Mouse (Mus musculus) adrenal gland, adult 18-20 months (tissue): ENCODE data around the gene Jak2. TPM values are rescaled to one million over a fixed set of nuclear protein-coding genes. Genes with fewer than 3 reads are reported as not detected.

Experiments
- DNase-seq, 2 experiments: peaks; one replicate each; pipeline ENCODE4 v3.0.0; 2021 to 2022; ENCODE audit warnings: low spot score in 2 of 2
- total RNA-seq, 2 experiments: library from RNA; stranded (reverse); gene quantifications; 1 replicate in 1 of 2; 2 replicates in 1 of 2; pipeline ENCODE4 v1.2.3; 2021

The Jak2 gene
- total RNA-seq, 2 experiments from 2014 or later, result 13.0 to 18.2 TPM

DNA sequence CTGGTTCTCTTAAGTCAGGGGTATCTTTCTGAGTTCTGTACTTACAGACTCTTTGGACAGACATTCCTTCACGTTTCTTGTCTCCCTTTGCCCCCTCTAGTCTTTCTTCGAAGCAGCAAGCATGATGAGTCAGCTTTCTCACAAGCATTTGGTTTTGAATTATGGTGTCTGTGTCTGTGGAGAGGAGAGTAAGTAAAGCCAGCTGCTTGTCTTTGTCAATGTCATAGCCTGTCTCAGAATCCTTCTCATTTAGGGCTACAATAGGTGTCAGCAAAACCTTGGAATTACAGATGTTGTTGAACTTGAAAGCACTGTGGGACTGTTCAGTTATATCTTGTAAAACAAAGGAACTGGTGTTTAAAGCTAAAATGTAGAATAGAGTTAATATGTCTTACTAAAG is 43.1 kb downstream of the Jak2 start:
- DNase-seq, result no peak

DNA sequence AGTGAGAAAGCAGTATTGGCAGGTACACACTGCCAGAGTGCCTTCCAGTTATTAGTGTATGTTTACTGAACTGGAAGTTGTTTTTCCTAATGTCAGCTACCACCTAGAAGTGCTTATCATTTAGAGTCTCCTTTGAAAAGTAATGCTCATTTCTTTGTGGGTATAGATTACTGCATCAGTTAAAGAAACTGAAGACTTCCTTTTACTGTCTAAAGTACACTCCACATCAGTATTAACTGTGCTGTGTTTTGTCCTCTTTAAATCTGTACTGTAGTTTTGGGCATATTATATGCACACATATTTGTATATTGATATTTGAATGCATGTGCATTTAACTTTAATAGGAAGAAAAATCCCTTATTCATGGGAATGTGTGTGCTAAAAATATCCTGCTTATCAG is 44.5 kb downstream of the Jak2 start:
- DNase-seq, result no peak

DNA sequence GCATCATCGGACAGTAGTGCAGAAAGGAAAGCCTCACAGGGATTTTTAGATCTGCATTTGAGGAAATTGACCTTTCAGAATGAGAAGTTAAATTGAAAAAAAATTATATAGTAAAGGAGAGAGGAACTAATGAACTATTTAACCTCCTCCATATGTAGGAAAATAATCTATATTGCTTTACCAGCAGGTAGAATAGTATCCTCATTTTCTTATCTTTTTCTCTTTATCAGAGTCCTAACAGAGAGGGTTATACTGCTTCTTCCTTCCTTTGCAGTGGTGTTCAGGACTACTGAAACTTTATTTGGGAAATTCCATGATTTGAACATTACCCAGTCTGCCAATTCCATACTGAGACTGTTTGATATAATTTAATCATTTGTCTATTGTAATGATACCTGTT is 45.7 kb downstream of the Jak2 start:
- DNase-seq, result no peak

DNA sequence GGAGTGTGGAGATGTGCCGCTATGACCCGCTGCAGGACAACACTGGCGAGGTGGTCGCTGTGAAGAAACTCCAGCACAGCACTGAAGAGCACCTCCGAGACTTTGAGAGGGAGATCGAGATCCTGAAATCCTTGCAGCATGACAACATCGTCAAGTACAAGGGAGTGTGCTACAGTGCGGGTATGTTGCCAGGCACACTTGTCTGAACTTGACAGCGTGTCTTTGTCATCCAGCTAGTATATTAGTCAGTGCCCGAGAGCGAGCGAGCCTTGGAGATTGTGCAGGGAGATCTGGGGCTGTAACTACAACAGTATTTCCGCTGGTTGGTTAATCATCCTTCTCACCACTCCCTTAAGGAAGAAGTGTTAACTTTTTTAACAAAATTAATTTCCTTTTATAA is 49.3 kb downstream of the Jak2 start:
- no peak for DNase-seq

DNA sequence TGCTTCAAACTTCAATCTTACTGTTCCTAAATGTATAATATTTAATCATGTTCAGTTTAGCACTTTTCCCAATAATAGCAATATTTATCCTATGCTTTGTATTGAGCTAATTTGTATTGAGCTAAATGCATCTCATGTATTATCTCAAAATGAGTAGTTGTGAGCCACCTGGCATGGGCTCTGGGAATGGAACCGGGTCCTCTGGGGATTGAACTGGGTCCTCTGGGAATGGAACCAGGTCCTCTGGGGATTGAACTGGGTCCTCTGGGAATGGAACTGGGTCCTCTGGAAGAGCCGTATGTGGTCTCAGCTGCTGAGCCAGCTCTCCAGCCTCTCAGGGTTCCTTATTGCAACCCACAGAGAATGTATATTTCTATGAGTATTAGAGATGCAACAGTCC is 50.5 kb downstream of the Jak2 start:
- DNase-seq, result no peak

DNA sequence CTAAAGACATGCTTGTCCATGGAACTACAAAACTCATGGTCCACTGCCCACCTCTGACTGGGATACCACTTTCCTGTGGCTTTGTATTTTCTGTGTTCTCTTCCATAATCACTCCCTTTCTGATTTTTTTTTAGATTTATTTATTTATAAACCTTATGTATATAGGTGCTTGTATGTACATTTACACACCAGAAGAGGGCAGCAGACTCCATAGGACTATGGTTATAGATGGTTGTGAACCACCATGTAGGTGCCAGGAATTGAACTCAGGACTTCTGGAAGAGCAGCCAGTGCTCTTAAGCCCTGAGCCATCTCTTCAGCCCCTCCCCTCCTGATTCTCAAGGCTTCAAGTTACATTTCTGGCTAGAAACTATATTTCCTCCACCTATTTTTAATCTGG is 57.2 kb downstream of the Jak2 start:
- DNase-seq, result no peak

DNA sequence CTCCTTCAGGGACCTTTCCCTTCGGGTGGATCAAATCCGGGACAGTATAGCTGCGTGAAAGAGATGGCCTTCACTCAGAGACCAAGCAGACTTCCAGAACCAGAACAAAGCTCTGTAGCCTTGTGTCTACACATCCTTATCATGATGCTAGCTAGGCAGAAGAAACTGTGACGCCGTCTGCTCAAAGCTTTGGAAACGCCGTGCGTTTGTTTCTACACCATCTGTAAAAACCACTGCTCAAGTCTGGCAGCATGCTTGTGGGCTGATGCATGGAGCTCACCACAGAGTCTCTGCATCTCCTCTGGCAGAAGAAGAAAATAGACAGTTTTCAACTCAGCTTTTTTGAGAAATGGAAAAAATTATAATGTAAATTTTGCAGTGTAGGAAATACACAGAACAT is 60.2 kb downstream of the Jak2 start:
- no peak for DNase-seq

DNA sequence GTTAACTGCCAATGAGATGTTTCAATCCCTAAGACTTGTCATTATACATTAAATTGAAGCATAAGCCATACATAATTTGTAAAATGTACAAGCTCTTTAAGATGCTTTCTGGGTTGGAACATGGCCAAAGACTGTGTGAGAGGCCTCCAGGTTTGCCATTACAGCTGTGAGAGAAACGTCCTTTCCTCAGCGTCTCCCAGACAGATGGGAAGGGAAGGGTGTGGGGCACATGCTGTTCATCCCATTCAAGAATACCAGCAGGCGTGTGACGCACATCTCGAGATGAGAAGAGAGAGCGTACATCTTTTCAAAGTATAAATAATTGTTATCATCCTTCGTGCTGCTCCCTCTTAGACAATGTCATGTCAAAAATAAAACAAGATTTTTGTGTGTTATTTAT is 61.0 kb downstream of the Jak2 start:
- DNase-seq, result no peak

DNA sequence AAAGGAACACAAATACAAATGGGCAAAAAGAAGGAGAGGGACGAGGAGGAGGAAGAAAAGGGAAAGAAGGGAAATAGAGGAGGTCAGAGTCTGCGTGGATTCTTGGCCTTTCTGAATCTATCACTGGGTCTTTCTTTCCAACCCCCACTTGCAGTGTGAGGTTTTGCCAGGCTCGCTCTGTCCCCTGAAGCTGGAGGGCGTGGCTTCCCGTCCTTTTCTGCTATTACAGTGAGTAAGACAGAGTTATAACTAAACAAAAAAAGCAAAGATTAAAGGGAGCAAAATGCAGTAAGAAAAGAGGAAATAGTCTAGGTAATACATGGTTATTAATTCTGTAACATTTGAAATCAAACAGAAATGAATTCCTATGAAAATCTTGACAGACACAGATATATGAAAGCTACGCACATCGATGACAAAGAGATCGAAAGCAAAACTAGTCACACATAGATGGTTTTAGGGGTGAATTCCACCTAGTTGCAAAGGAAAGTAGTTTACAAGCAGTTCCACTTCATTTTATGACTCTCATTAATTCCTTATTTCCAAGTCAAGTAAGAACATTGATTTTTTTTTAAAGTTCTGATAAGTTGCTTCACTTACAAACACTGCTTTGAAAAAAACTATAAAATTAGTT is 71.9 kb downstream of the Jak2 start:
- no peak for DNase-seq

DNA sequence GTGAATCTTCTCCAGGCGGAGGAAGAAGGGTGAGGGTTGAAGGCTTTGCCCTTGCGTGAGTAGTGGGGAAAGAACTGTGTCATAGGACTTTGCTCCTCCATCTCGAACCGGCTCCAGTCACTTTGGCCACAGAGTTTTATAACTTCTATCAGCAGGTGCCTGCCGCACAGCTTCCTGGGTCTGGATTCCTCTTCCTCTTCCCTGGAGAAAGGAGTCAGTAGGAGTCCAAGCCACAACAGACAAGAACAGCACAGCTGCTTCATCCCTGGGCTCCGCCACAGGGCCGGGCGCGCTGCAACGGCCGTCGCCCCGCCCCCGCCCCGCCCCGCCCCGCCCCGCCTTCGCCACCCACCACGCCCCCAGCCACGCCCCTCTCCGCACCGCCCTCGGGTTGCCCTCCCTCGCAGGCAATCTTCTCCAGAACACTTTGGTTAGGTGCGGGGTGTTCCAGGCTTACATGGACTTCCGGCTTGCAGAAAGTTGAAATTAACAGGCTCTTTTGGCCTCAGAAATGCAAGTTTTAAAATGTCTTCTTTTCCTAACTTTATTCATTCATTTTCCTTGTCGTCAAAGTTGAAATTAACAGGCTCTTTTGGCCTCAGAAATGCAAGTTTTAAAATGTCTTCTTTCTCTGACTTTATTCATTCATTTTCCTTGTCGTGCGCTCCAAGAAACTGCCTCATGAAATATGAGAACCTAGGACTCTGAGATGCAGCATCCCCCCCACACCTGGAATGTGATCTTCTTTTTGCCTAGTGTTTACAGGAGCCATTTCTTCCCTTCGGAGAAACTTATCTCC is 73.6 kb downstream of the Jak2 start, which contains the start of gene Insl6:
Gene Insl6, minus strand, starts transcription at position 304 of the 799 bp plus-strand sequence.
- DNase-seq, result peak; percentile 61 to 69

DNA sequence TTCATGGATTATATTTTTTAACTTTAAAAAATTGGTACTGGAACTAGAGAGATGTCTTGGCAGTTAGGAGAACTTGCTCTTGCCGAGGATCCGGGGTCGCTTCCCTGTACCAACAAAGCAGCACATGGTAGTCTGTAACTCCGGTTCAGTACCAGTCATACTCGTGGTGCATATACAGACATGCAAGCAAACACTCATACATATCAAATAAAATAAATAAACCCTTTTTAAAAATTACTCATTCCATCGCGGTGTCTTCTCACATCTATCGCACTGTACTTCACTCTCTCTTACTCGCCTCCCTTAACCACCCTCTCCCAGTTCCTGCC is 74.2 kb downstream of the Jak2 start:
- DNase-seq, result no peak

DNA sequence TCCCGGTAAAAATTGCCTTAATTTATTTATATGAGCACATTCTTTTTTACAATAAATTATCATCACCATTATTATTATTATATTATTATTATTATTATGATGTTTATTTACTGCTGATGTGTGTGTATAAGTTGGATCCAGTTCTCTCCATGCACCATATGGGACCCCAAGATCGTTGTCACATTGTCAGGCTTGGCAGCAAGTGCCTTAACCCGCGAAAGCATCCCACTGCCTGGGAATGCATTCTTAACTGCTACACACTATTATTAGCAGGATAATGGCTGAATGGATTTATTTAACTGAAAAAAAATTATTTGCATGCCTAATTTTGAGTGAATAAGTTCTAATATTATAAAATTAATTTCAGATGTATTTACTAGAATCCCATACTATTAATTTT is 74.8 kb downstream of the Jak2 start:
- no peak for DNase-seq

DNA sequence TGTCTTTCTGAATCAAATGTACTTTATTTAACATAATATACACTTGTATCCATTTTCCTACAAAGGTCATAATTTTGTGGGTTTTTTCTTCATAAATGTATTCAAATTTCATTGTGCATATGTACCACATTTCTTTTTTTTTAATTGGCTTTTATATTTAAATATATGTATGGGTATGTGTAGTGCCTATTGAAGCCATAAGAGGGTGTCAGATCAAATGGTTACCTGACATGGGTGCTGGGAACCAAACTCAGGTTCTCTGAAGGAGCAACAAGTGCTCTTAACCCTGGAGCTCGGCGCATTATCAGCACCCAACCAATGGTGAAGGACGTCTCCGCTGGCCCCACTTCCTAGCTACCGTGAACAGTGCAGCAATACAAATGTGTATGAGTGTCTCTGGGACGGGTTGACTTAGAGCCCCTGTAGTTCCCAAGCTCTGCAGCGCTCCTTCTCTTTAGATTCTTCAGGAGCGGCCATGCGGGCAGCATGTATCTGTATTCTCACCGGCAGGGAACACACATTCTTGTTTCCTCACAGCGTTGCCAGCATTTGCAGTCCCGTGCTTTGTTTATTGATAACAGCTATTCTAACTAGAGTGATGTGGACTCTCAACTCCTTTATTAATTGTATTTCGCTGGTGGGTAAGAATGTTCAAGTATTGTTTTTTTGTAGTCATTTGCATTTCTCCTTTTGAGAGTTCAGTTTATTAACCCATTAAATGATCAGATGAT is 75.4 kb downstream of the Jak2 start:
- no peak for DNase-seq

DNA sequence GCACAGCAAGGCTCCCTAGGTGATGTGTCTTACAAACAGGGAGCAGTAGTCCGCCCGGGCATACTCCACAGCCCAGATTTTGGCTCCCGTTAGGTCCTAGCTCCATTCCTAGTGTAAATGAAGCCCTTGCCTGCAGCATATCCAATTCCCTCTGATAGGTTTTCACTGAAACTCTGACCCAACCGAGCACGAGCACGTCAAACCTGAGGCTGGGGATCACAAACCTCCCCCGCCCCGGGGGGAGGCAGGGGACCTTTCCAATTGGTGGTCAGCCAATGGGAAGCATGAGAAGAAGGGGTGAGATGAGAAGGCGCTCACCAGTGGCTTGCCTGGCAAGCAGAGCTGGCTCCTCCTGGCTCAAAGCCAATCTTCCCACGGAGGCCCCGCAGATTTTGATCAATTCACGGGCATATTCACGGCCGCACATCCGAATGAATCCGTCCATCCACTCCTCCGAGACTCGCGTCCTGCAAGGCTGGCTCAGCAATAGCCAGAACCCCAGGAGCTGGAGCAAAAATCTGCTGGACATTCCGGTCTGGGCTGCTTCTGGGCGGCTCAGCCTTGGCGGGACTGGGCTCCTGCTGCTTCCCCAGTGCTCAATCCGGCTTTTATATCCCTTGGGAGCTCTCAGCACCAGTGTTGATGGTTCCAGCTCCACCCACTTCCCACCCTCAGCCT is 82.6 kb downstream of the Jak2 start, which contains the start of gene Rln1:
Gene Rln1, minus strand, starts transcription at position 603 of the 678 bp plus-strand sequence.
- no peak for DNase-seq

DNA sequence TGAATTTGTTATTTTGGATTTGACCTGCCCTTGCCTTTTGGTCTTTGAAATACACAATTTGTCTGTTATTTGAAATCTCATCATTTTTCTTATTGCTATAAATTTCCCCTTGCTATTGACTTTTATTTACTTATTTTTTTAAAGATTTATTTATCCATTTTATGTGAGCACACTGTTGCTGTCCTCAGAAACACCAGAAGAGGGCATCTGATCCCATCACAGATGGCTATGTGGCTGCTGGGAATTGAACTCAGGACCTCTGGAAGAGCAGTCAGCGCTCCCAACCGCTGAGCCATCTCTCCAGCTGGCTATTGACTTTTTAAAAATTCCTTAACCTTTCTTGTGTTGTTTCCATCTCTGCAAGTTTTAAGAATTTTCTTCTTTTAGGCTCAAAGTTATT is 85.0 kb downstream of the Jak2 start:
- no peak for DNase-seq

DNA sequence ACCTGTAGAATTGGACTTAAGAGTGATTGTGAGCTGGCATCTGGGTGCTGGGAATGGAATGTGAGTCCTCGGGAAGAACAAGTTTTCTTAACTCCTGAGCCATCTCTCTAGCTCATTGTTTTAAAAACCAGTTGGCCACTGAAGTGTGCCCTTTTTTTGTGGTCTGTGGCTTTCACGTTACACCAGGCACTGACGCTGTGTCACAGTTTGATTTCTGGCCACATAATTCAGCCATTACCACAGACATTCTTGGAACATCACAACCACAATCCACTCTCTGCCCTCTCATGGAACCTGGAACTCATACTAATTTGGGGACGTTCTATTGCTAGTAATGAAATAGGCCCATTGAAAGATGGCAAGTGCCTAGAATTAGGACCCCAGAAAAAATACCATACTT is 89.4 kb downstream of the Jak2 start:
- no peak for DNase-seq

DNA sequence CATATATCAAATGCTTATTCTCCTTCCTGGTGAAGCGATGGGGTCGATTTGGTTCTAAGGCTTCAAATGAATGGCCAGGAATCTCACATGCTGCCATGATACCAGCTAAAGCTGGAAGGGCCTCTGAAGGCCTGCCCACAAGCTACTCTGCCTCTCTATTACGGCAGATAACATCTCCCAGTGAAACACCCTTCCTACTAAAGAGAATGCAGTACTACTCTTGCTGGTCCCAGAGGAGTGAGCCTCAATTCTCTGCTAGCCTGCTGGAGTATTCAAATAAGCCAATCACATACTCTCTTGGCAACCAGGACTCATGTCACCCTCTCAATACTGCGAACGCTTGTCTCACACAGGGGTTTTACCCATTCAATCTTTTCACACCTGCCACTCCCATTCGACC is 90.7 kb downstream of the Jak2 start:
- DNase-seq, result no peak

DNA sequence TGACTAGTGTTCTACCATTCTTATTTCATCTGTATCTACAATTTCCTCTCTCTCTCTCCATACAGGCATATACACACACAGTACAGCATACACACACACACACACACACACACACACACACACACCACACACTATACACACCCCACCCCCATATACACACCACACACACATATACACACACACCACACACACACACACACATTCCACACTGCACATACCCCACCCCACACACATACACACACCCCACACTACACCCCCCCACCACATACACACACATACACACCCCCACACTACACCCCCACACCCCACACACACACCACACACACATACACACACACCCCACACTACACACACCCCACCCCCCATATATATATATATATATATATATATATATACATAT is 93.2 kb downstream of the Jak2 start:
- DNase-seq, result no peak

DNA sequence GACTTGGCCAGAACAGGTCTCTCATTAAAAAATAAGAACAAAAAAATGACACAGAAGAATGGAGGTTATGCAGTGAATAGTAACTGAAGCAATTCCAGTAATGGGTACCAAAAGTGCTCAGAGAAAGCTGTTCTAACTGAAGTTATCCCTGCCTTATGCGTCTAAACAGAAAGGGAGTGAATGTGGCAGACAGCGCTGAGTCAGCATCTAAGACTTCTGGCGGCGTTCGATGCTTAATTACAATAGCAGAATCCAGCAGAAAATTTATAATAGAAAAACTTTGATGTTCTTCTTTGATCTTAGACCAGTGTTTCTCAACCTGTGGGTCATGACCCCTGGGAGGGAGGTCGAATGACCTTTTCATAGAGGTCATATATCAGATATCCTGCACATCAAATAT is 94.0 kb downstream of the Jak2 start:
- no peak for DNase-seq

DNA sequence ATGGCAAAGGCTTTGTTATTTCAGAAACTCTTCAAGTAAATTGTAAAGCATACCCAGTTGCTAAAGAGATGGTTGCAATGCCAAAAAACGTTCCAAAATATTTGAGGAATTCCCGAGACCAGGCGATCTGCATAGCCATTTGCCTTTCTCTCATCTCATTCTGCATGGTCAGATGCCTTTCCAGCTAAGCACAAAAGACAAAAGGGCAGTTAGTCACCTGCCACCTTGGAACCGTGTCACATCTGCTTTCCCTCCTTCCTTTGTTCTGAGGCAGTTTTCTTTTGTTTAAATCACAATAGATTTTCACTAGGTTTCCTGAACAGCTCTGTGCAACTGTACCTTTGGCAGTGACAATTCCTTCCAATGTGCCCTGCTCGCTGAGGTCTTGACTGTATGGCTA is 99.4 kb downstream of the Jak2 start:
- DNase-seq, result no peak
